Mouse (Mus musculus) kidney, postnatal 4 days (tissue): ENCODE data around the gene Gm45261.

ENCODE experiments used
- DNase-seq, 2 experiments: peaks; one replicate each; pipeline ENCODE4 v3.0.0; 2021; ENCODE audit warnings: mixed read lengths in 2 of 2

Gm45261 gene

GRCm38 (mm10) chr1:80461348-80461747 is at the start of gene Gm45261:
Gm45261 (minus strand) TSS chr1:80461448.
- no peak for DNase-seq

GRCm38 (mm10) chr1:80504757-80505156 is 43.5 kb upstream of the Gm45261 start:
- no peak for DNase-seq

- no peak for DNase-seq
These were observed 42.8 kb upstream of the Gm45261 start for GRCm38 (mm10) chr1:80504081-80504480.

- DNase-seq = no peak
These were observed 41.4 kb upstream of the Gm45261 start for GRCm38 (mm10) chr1:80502456-80503165.

GRCm38 (mm10) chr1:80499264-80499663 is 38.0 kb upstream of the Gm45261 start:
- DNase-seq = no peak

- no peak for DNase-seq
These were observed 35.1 kb upstream of the Gm45261 start for GRCm38 (mm10) chr1:80496360-80496759.

- DNase-seq = no peak
These were observed 22.2 kb upstream of the Gm45261 start for GRCm38 (mm10) chr1:80483419-80483818.

- no peak for DNase-seq
These were observed 13.7 kb upstream of the Gm45261 start for GRCm38 (mm10) chr1:80474942-80475341.

GRCm38 (mm10) chr1:80472395-80472794 is 11.1 kb upstream of the Gm45261 start:
- DNase-seq = no peak

GRCm38 (mm10) chr1:80459923-80460322 is 1.3 kb downstream of the Gm45261 start:
- no peak for DNase-seq

- DNase-seq = no peak
These were observed 1.8 kb downstream of the Gm45261 start for GRCm38 (mm10) chr1:80459477-80459876.

- no peak for DNase-seq
These were observed 7.3 kb downstream of the Gm45261 start for GRCm38 (mm10) chr1:80453971-80454370.

- no peak for DNase-seq
These were observed 9.2 kb downstream of the Gm45261 start for GRCm38 (mm10) chr1:80451914-80452549.

- DNase-seq = no peak
These were observed 13.7 kb downstream of the Gm45261 start for GRCm38 (mm10) chr1:80447554-80447953.

GRCm38 (mm10) chr1:80440911-80441310 is 20.3 kb downstream of the Gm45261 start:
- DNase-seq = no peak

- DNase-seq = no peak
These were observed 22.7 kb downstream of the Gm45261 start for GRCm38 (mm10) chr1:80438506-80438905.

- DNase-seq = no peak
These were observed 33.3 kb downstream of the Gm45261 start for GRCm38 (mm10) chr1:80427946-80428345.

GRCm38 (mm10) chr1:80427425-80427824 is 33.8 kb downstream of the Gm45261 start:
- DNase-seq = no peak

- no peak for DNase-seq
These were observed 36.6 kb downstream of the Gm45261 start for GRCm38 (mm10) chr1:80424666-80425065.

GRCm38 (mm10) chr1:80418321-80419045 is 42.8 kb downstream of the Gm45261 start:
- DNase-seq = no peak

GRCm38 (mm10) chr1:80416329-80416728 is 44.9 kb downstream of the Gm45261 start:
- no peak for DNase-seq

- DNase-seq = no peak
These were observed 48.7 kb downstream of the Gm45261 start for GRCm38 (mm10) chr1:80412521-80412920.

GRCm38 (mm10) chr1:80410229-80410973 is 50.8 kb downstream of the Gm45261 start:
- no peak for DNase-seq
